Mouse (Mus musculus) intestine, embryonic 14.5 days (tissue): ENCODE measurements at regions not wholly inside any gene's neighbourhood (a gene's known extent, or its start where the extent isn't known, plus 50 kb on each side); places are given as distances from the start of the nearest gene placed in this dataset.

Source experiments
- ATAC-seq: fragments of 200-750 bp; cut with Nextera tagmentation; replicated peaks from 2 replicates; pipeline ENCODE4 v1.8.0; 2017; ENCODE audit warnings: low read depth, moderate number of reproducible peaks, moderate TSS enrichment, moderate library complexity; ENCODE audit not compliant: low FRiP score, low TSS enrichment
- DNase-seq: peaks from one replicate; pipeline ENCODE4 v3.0.0-alpha.2; 2018; ENCODE audit warnings: low spot score
- H3K27ac ChIP-seq: fragments of 300-500 bp; sonication (generic); 2 replicates; pipeline ENCODE4 v1.5.1; 2014; ENCODE audit warnings: low read depth, mild to moderate bottlenecking, control low read depth
- H3K27me3 ChIP-seq: fragments of 300-500 bp; sonication (generic); replicated peaks from 2 replicates; pipeline ENCODE4 v1.6.1; 2014; ENCODE audit warnings: low read length, control low read depth; ENCODE audit not compliant: control insufficient read depth, insufficient read depth
- H3K36me3 ChIP-seq: fragments of 300-500 bp; sonication (generic); 2 replicates; pipeline ENCODE4 v1.6.1; 2014; ENCODE audit warnings: low read length, control low read depth; ENCODE audit not compliant: control insufficient read depth, insufficient read depth
- H3K4me1 ChIP-seq: fragments of 300-500 bp; sonication (generic); replicated peaks from 2 replicates; pipeline ENCODE4 v1.6.1; 2014; ENCODE audit warnings: low read length, control low read depth, mixed read lengths; ENCODE audit not compliant: control insufficient read depth, insufficient read depth
- H3K4me2 ChIP-seq: fragments of 300-500 bp; sonication (generic); 2 replicates; pipeline ENCODE4 v1.6.1; 2014; ENCODE audit warnings: low read length
- H3K4me3 ChIP-seq: fragments of 300-500 bp; sonication (generic); 2 replicates; pipeline ENCODE4 v1.5.1; 2014; ENCODE audit warnings: low read depth, low read length, control low read depth, mixed read lengths
- H3K9ac ChIP-seq: fragments of 300-500 bp; sonication (generic); 2 replicates; pipeline ENCODE4 v1.6.1; 2014; ENCODE audit warnings: mild to moderate bottlenecking, low read length
- H3K9me3 ChIP-seq: fragments of 300-500 bp; sonication (generic); 2 replicates; pipeline ENCODE4 v1.6.1; 2016; ENCODE audit warnings: low read length, control low read depth; ENCODE audit not compliant: control insufficient read depth
- WGBS: fragments of 180-500 bp; shearing (Covaris S2); extraction: QIAGEN DNeasy Blood & Tissue Kit; methylation state at CpG from one replicate; pipeline ENCODE4 v1.1.7; 2014; 5-methylcytosine and 5-hydroxymethylcytosine counted together

GRCm38 (mm10) chr14:90246042-90246441 lies 1774.8 kb upstream of the Pcdh20 start:
- WGBS: 87% methylated on average over 3 of the region's 3 CpGs
- Histone ChIP-seq H3K4me3 (no peak overlapping the region), H3K36me3 (no peaks in the 10 kb centered on the region), H3K27me3 (no peaks in the 10 kb centered on the region), H3K4me1 (no peaks in the 10 kb centered on the region), H3K9ac (no peak overlapping the region), H3K4me2 (no peak overlapping the region), H3K9me3 (no peaks in the 10 kb centered on the region), H3K27ac (no peak overlapping the region)
- ATAC-seq (no peak), DNase-seq (no peak)

- Histone ChIP-seq H3K27ac (no peak overlapping the region), H3K4me3 (no peak overlapping the region), H3K27me3 (no peaks in the 10 kb centered on the region), H3K9me3 (no peaks in the 10 kb centered on the region), H3K4me1 (no peaks in the 10 kb centered on the region), H3K36me3 (no peaks in the 10 kb centered on the region), H3K9ac (no peak overlapping the region), H3K4me2 (no peak overlapping the region)
- no peak for DNase-seq
- 83% methylated on average over 5 of the region's 5 CpGs for WGBS
- ATAC-seq: no peak
Observed at GRCm38 (mm10) chr14:90232661-90233060, 1761.5 kb upstream of the Pcdh20 start.

GRCm38 (mm10) chr14:90200294-90200693 lies 1729.1 kb upstream of the Pcdh20 start:
- H3K36me3 ChIP-seq: no peaks in the 10 kb centered on the region
- H3K27me3 ChIP-seq: no peaks in the 10 kb centered on the region
- no peak overlapping the region for H3K27ac ChIP-seq
- DNase-seq: no peak
- no peak for ATAC-seq
- H3K9ac ChIP-seq: no peak overlapping the region
- no peaks in the 10 kb centered on the region for H3K4me1 ChIP-seq
- no peaks in the 10 kb centered on the region for H3K9me3 ChIP-seq
- H3K4me2 ChIP-seq: no peak overlapping the region
- no peak overlapping the region for H3K4me3 ChIP-seq

GRCm38 (mm10) chr14:90197791-90198190 lies 1726.6 kb upstream of the Pcdh20 start:
- WGBS: 95% methylated on average over 8 of the region's 8 CpGs
- H3K4me1 ChIP-seq: no peaks in the 10 kb centered on the region
- no peak for ATAC-seq
- H3K9me3 ChIP-seq: no peaks in the 10 kb centered on the region
- H3K27me3 ChIP-seq: no peaks in the 10 kb centered on the region
- H3K27ac ChIP-seq: no peak overlapping the region
- no peak for DNase-seq
- no peaks in the 10 kb centered on the region for H3K36me3 ChIP-seq
- H3K4me2 ChIP-seq: no peak overlapping the region
- no peak overlapping the region for H3K4me3 ChIP-seq
- H3K9ac ChIP-seq: no peak overlapping the region

- Histone ChIP-seq H3K4me1 (no peaks in the 10 kb centered on the region), H3K27ac (no peak overlapping the region), H3K9me3 (no peaks in the 10 kb centered on the region), H3K4me2 (no peak overlapping the region), H3K9ac (no peak overlapping the region), H3K4me3 (no peak overlapping the region), H3K36me3 (no peaks in the 10 kb centered on the region), H3K27me3 (no peaks in the 10 kb centered on the region)
- ATAC-seq (no peak), DNase-seq (no peak)
- 90% methylated on average over 3 of the region's 3 CpGs for WGBS
Observed at GRCm38 (mm10) chr14:90172729-90173128, 1701.5 kb upstream of the Pcdh20 start.
